Mouse (Mus musculus): ENCODE results near the gene Nr5a1. TPM values are rescaled to one million over a fixed set of nuclear protein-coding genes. Genes with fewer than 3 reads are reported as not detected.

The Nr5a1 gene
- polyA plus RNA-seq, 1 experiment from 2014 or later, result 0.08 TPM

DNA sequence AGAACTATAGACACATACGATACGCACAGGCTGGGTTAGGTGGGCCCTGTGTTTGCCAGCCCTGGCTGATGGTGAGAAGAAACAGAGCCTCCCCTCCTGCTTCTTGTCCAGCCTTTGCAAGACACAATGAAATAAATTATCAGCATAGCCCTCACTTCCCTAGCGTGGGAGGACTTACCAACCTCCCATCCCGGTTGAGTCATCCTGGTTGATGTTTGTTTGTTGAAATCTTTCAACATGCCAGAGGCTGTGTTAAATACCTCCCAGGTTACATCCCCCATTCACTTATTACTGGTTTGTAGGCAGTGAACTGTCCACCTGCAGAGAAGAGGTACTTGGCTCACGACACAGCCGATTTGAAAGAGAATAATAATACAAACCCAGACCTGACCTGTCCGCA lies 66.7 kb downstream of the Nr5a1 start:
- no peak overlapping the region for H3K4me2 ChIP-seq (ENCODE audit: low read depth)
- WGBS, result 85% methylated on average over 7 of the region's 7 CpGs
- H3K9me3 ChIP-seq (ENCODE audit: control insufficient read depth, low read length), result no peaks in the 10 kb centered on the region
- H3K4me3 ChIP-seq (ENCODE audit: low read depth, low read length), result no peak overlapping the region
- no peaks in the 10 kb centered on the region; the same call in 1 of the 2 replicates for H3K4me1 ChIP-seq (ENCODE audit: control insufficient read depth, insufficient read depth, low read length)
- H3K27ac ChIP-seq (ENCODE audit: low read depth, low read length), result no peak overlapping the region
- H3K36me3 ChIP-seq (ENCODE audit: control insufficient read depth, insufficient read depth, low read length), result no peaks in the 10 kb centered on the region
- H3K9ac ChIP-seq (ENCODE audit: low read length), result no peak overlapping the region
- ATAC-seq (ENCODE audit: insufficient read depth, low FRiP score, low TSS enrichment), result no peak
- no peak for DNase-seq (ENCODE audit: low spot score)
- H3K27me3 ChIP-seq (ENCODE audit: control insufficient read depth, insufficient read depth, low read length), result no peaks in the 10 kb centered on the region

DNA sequence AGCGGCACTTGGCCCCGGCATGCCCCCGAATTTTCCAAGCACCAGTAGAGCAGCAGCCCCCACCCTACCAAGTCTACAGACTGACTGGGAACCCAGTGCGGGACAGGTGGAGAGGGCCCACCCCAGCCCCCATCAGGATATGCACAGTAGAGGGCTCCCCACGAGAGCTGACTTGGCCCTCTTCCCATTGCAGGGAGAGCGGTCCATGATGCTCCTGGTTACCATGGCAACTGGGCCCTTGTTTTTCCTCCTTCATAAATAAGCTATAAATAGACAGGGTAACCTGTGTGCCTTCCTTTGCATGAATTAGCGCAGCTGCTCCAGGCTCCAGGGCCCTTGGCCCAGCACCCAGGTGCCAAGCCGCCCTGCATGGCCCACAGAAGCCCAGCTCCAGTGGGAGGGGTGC lies 67.1 kb downstream of the Nr5a1 start:
- no peaks in the 10 kb centered on the region for H3K9me3 ChIP-seq (ENCODE audit: control insufficient read depth, low read length)
- no peak for DNase-seq (ENCODE audit: low spot score)
- H3K36me3 ChIP-seq (ENCODE audit: control insufficient read depth, insufficient read depth, low read length), result no peaks in the 10 kb centered on the region
- H3K4me1 ChIP-seq (ENCODE audit: control insufficient read depth, insufficient read depth, low read length), result no peaks in the 10 kb centered on the region; the same call in 1 of the 2 replicates
- no peaks in the 10 kb centered on the region for H3K27me3 ChIP-seq (ENCODE audit: control insufficient read depth, insufficient read depth, low read length)
- 0 out of 2 replicates have a peak overlapping the region, but pooled peaks have one; percentile 9 for H3K4me2 ChIP-seq (ENCODE audit: low read depth)
- whole genome bisulfite sequencing, result 78% methylated on average over 8 of the region's 8 CpGs
- ATAC-seq (ENCODE audit: insufficient read depth, low FRiP score, low TSS enrichment), result no peak
- H3K9ac ChIP-seq (ENCODE audit: low read length), result no peak overlapping the region
- H3K27ac ChIP-seq (ENCODE audit: low read depth, low read length), result no peak overlapping the region
- no peak overlapping the region for H3K4me3 ChIP-seq (ENCODE audit: low read depth, low read length)

DNA sequence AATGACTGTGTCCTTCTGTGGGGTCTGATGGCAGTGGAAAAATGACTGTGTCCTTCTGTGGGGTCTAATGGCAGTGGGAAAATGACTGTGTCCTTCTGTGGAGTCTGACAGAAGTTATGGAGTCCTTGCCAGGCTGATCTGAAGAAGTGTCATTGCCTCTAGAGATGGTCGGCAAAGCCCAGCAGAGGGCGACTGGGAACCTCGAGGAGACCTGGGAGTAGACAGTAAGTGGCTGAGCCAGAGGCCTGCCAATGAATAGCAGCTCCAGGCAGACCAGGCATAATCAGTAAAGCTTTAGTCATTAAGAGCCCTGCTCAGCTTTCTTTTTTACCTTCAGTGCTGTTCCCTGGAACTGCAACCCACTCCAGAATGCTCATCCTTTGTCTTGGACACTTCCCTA lies 68.4 kb downstream of the Nr5a1 start:
- peaks cover 4% of the 10 kb centered on the region; the same call in 1 of the 2 replicates for H3K36me3 ChIP-seq (ENCODE audit: control insufficient read depth, insufficient read depth, low read length)
- H3K9me3 ChIP-seq (ENCODE audit: control insufficient read depth, low read length), result no peaks in the 10 kb centered on the region
- no peak overlapping the region for H3K27ac ChIP-seq (ENCODE audit: low read depth, low read length)
- DNase-seq (ENCODE audit: low spot score) (peak; percentile 74), ATAC-seq (ENCODE audit: insufficient read depth, low FRiP score, low TSS enrichment) (0 out of 2 replicates have a peak, but pooled peaks have one; percentile 45)
- 0% methylated on average over 3 of the region's 3 CpGs for WGBS
- no peak overlapping the region for H3K9ac ChIP-seq (ENCODE audit: low read length)
- H3K4me1 ChIP-seq (ENCODE audit: control insufficient read depth, insufficient read depth, low read length), result no peaks in the 10 kb centered on the region; the same call in 1 of the 2 replicates
- H3K27me3 ChIP-seq (ENCODE audit: control insufficient read depth, insufficient read depth, low read length), result no peaks in the 10 kb centered on the region
- H3K4me3 ChIP-seq (ENCODE audit: low read depth, low read length), result no peak overlapping the region
- H3K4me2 ChIP-seq (ENCODE audit: low read depth), result no peak overlapping the region

DNA sequence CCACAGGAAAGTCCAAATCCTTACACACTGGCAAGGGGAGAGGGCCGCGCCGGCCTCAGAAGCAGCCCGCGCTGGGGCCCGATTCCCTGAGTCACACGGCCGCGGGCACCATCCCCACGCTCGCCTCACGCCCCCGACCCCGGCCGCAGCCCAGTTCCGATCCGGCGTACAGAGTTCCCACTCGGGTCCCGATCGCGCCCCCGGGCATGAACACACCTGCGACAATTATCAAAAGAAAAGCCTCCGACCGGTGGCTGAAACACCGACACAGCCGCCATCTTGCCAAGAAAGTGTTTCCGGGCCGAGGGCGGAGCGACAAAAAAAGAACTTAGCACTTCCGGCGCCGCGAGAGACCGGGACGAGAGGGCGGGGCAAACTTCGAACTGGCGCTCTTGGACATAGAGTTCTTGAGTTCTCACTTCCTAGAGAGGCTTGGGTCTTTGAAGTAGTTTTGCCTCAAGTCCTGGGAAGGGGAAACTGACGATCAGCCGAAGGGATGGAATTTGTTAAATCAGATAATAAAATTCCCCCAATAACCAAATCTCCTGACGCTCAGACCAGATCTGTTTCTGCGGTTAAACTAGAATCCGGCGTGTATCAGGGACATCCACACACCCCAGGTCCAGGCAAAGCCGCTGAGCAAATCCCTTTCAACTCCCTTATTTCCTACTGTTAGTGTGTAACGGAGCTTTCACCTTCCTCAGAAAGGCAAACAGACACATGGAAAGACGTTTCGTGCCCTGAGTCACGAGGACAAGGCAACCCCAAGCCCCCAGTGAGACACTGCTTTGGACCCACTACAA lies 70.5 kb downstream of the Nr5a1 start, which contains the start of gene Psmb7:
Psmb7 (minus strand) TSS at position 463 of the 803 bp plus-strand sequence.
- peak within 1 kb of the TSS; percentile 30; the same call in 1 of the 2 replicates for H3K27ac ChIP-seq (ENCODE audit: low read depth, low read length)
- H3K4me1 ChIP-seq (ENCODE audit: control insufficient read depth, insufficient read depth, low read length), result no peaks in the 10 kb centered on the region; the same call in 1 of the 2 replicates
- peak; percentile 76 for ATAC-seq (ENCODE audit: insufficient read depth, low FRiP score, low TSS enrichment)

More for the DNA sequence above, 70.5 kb downstream of the Nr5a1 start, which contains the start of gene Psmb7:
- H3K27me3 ChIP-seq (ENCODE audit: control insufficient read depth, insufficient read depth, low read length), result no peaks in the 10 kb centered on the region
- no peaks in the 10 kb centered on the region for H3K9me3 ChIP-seq (ENCODE audit: control insufficient read depth, low read length)
- DNase-seq (ENCODE audit: low spot score), result peak; percentile 91
- H3K36me3 ChIP-seq (ENCODE audit: control insufficient read depth, insufficient read depth, low read length), result peaks cover 7% of the 10 kb centered on the region
- H3K9ac ChIP-seq (ENCODE audit: low read length), result peak within 1 kb of the TSS; percentile 83
- 2% methylated on average over 52 of the region's 52 CpGs for WGBS
- peak within 1 kb of the TSS; percentile 76 for H3K4me2 ChIP-seq (ENCODE audit: low read depth)
- H3K4me3 ChIP-seq (ENCODE audit: low read depth, low read length), result peak within 1 kb of the TSS; percentile 92

Other genes starting within 250 kb of the Nr5a1 start
- 75.1 and 85.6 TPM in 2 replicates for gene Nek6, start 202.9 kb downstream of the Nr5a1 start, polyA plus RNA-seq (2014; fragmentation: Nextera tagmentation; extraction: Ambion mirVana)
- gene Psmb7, start 70.5 kb downstream of the Nr5a1 start, polyA plus RNA-seq (2014; fragmentation: Nextera tagmentation; extraction: Ambion mirVana), result 352 and 360 TPM in 2 replicates
- gene Nr6a1, start 213.1 kb upstream of the Nr5a1 start, polyA plus RNA-seq (2014; fragmentation: Nextera tagmentation; extraction: Ambion mirVana), result 5.8 and 6.4 TPM in 2 replicates
- gene Olfml2a, start 217.4 kb upstream of the Nr5a1 start, polyA plus RNA-seq (2014; fragmentation: Nextera tagmentation; extraction: Ambion mirVana), result 2.4 and 3.1 TPM in 2 replicates